Mouse (Mus musculus): ENCODE data around the gene Synpr. TPM values are rescaled to one million over a fixed set of nuclear protein-coding genes. Genes with fewer than 3 reads are reported as not detected.

Synpr gene
- polyA plus RNA-seq, 1 experiment from 2014 or later = 7.7 TPM

GRCm38 (mm10) chr14:13554631-13555030 is 270.1 kb downstream of the Synpr start:
- Histone ChIP-seq H3K27me3 (ENCODE audit: control insufficient read depth, insufficient read depth, low read length) (no peaks in the 10 kb centered on the region), H3K9ac (ENCODE audit: low read length) (no peak overlapping the region), H3K4me2 (no peak overlapping the region), H3K27ac (ENCODE audit: low read depth, low read length) (no peak overlapping the region), H3K4me3 (ENCODE audit: low read depth, low read length) (no peak overlapping the region), H3K9me3 (ENCODE audit: control insufficient read depth, low read length) (no peaks in the 10 kb centered on the region), H3K36me3 (ENCODE audit: control insufficient read depth, insufficient read depth, low read length) (no peaks in the 10 kb centered on the region), H3K4me1 (ENCODE audit: control insufficient read depth, insufficient read depth, low read length) (no peaks in the 10 kb centered on the region)
- 90% methylated on average over 4 of the region's 4 CpGs for WGBS
- ATAC-seq (ENCODE audit: low FRiP score) (no peak), DNase-seq (ENCODE audit: low spot score, missing footprints) (no peak)

- DNase-seq (ENCODE audit: low spot score, missing footprints) = no peak
- no peak for ATAC-seq (ENCODE audit: low FRiP score)
- Histone ChIP-seq H3K9ac (ENCODE audit: low read length) (no peak overlapping the region), H3K27me3 (ENCODE audit: control insufficient read depth, insufficient read depth, low read length) (no peaks in the 10 kb centered on the region), H3K4me3 (ENCODE audit: low read depth, low read length) (no peak overlapping the region), H3K4me1 (ENCODE audit: control insufficient read depth, insufficient read depth, low read length) (no peaks in the 10 kb centered on the region), H3K36me3 (ENCODE audit: control insufficient read depth, insufficient read depth, low read length) (no peaks in the 10 kb centered on the region), H3K27ac (ENCODE audit: low read depth, low read length) (no peak overlapping the region), H3K4me2 (no peak overlapping the region), H3K9me3 (ENCODE audit: control insufficient read depth, low read length) (no peaks in the 10 kb centered on the region)
- WGBS = 95% methylated on average over 2 of the region's 2 CpGs
Observed at GRCm38 (mm10) chr14:13558117-13558516, 273.5 kb downstream of the Synpr start.

- no peak for DNase-seq (ENCODE audit: low spot score, missing footprints)
- no peak overlapping the region for H3K4me2 ChIP-seq
- no peaks in the 10 kb centered on the region for H3K36me3 ChIP-seq (ENCODE audit: control insufficient read depth, insufficient read depth, low read length)
- no peaks in the 10 kb centered on the region for H3K27me3 ChIP-seq (ENCODE audit: control insufficient read depth, insufficient read depth, low read length)
- no peak overlapping the region for H3K27ac ChIP-seq (ENCODE audit: low read depth, low read length)
- no peak overlapping the region for H3K4me3 ChIP-seq (ENCODE audit: low read depth, low read length)
- H3K9me3 ChIP-seq (ENCODE audit: control insufficient read depth, low read length) = no peaks in the 10 kb centered on the region
- no peaks in the 10 kb centered on the region for H3K4me1 ChIP-seq (ENCODE audit: control insufficient read depth, insufficient read depth, low read length)
- WGBS = 83% methylated on average over 1 of the region's 1 CpGs
- no peak for ATAC-seq (ENCODE audit: low FRiP score)
- H3K9ac ChIP-seq (ENCODE audit: low read length) = no peak overlapping the region
Observed at GRCm38 (mm10) chr14:13567250-13567649, 282.7 kb downstream of the Synpr start.

GRCm38 (mm10) chr14:13567996-13568395 is 283.4 kb downstream of the Synpr start:
- no peaks in the 10 kb centered on the region for H3K27me3 ChIP-seq (ENCODE audit: control insufficient read depth, insufficient read depth, low read length)
- H3K4me1 ChIP-seq (ENCODE audit: control insufficient read depth, insufficient read depth, low read length) = no peaks in the 10 kb centered on the region
- H3K36me3 ChIP-seq (ENCODE audit: control insufficient read depth, insufficient read depth, low read length) = no peaks in the 10 kb centered on the region
- no peak overlapping the region for H3K4me3 ChIP-seq (ENCODE audit: low read depth, low read length)
- no peak overlapping the region for H3K4me2 ChIP-seq
- no peak overlapping the region for H3K27ac ChIP-seq (ENCODE audit: low read depth, low read length)
- no peaks in the 10 kb centered on the region for H3K9me3 ChIP-seq (ENCODE audit: control insufficient read depth, low read length)
- ATAC-seq (ENCODE audit: low FRiP score) (no peak), DNase-seq (ENCODE audit: low spot score, missing footprints) (no peak)
- 81% methylated on average over 2 of the region's 2 CpGs for WGBS
- no peak overlapping the region for H3K9ac ChIP-seq (ENCODE audit: low read length)

GRCm38 (mm10) chr14:13571941-13572340 is 287.4 kb downstream of the Synpr start:
- H3K27me3 ChIP-seq (ENCODE audit: control insufficient read depth, insufficient read depth, low read length) = no peaks in the 10 kb centered on the region
- no peaks in the 10 kb centered on the region for H3K36me3 ChIP-seq (ENCODE audit: control insufficient read depth, insufficient read depth, low read length)
- H3K4me3 ChIP-seq (ENCODE audit: low read depth, low read length) = no peak overlapping the region
- H3K4me2 ChIP-seq = no peak overlapping the region
- no peaks in the 10 kb centered on the region for H3K4me1 ChIP-seq (ENCODE audit: control insufficient read depth, insufficient read depth, low read length)
- no peaks in the 10 kb centered on the region for H3K9me3 ChIP-seq (ENCODE audit: control insufficient read depth, low read length)
- DNase-seq (ENCODE audit: low spot score, missing footprints) (no peak), ATAC-seq (ENCODE audit: low FRiP score) (no peak)
- no peak overlapping the region for H3K9ac ChIP-seq (ENCODE audit: low read length)
- no peak overlapping the region for H3K27ac ChIP-seq (ENCODE audit: low read depth, low read length)

GRCm38 (mm10) chr14:13572530-13572929 is 287.9 kb downstream of the Synpr start:
- 40% methylated on average over 1 of the region's 1 CpGs for WGBS
- ATAC-seq (ENCODE audit: low FRiP score) (no peak), DNase-seq (ENCODE audit: low spot score, missing footprints) (no peak)
- H3K9ac ChIP-seq (ENCODE audit: low read length) = no peak overlapping the region
- no peak overlapping the region for H3K27ac ChIP-seq (ENCODE audit: low read depth, low read length)
- no peaks in the 10 kb centered on the region for H3K36me3 ChIP-seq (ENCODE audit: control insufficient read depth, insufficient read depth, low read length)
- H3K4me2 ChIP-seq = no peak overlapping the region
- no peak overlapping the region for H3K4me3 ChIP-seq (ENCODE audit: low read depth, low read length)
- H3K9me3 ChIP-seq (ENCODE audit: control insufficient read depth, low read length) = no peaks in the 10 kb centered on the region
- no peaks in the 10 kb centered on the region for H3K4me1 ChIP-seq (ENCODE audit: control insufficient read depth, insufficient read depth, low read length)
- H3K27me3 ChIP-seq (ENCODE audit: control insufficient read depth, insufficient read depth, low read length) = no peaks in the 10 kb centered on the region

- Histone ChIP-seq H3K4me1 (ENCODE audit: control insufficient read depth, insufficient read depth, low read length) (no peaks in the 10 kb centered on the region), H3K9me3 (ENCODE audit: control insufficient read depth, low read length) (no peaks in the 10 kb centered on the region), H3K27ac (ENCODE audit: low read depth, low read length) (no peak overlapping the region), H3K4me2 (no peak overlapping the region), H3K27me3 (ENCODE audit: control insufficient read depth, insufficient read depth, low read length) (no peaks in the 10 kb centered on the region), H3K9ac (ENCODE audit: low read length) (no peak overlapping the region), H3K4me3 (ENCODE audit: low read depth, low read length) (no peak overlapping the region), H3K36me3 (ENCODE audit: control insufficient read depth, insufficient read depth, low read length) (no peaks in the 10 kb centered on the region)
- 87% methylated on average over 2 of the region's 2 CpGs for WGBS
- DNase-seq (ENCODE audit: low spot score, missing footprints) (no peak), ATAC-seq (ENCODE audit: low FRiP score) (no peak)
Observed at GRCm38 (mm10) chr14:13578101-13578500, 293.5 kb downstream of the Synpr start.

- H3K27ac ChIP-seq (ENCODE audit: low read depth, low read length) = no peak overlapping the region
- no peaks in the 10 kb centered on the region for H3K9me3 ChIP-seq (ENCODE audit: control insufficient read depth, low read length)
- H3K9ac ChIP-seq (ENCODE audit: low read length) = no peak overlapping the region
- H3K4me3 ChIP-seq (ENCODE audit: low read depth, low read length) = no peak overlapping the region
- WGBS = 79% methylated on average over 1 of the region's 1 CpGs
- ATAC-seq (ENCODE audit: low FRiP score) (no peak), DNase-seq (ENCODE audit: low spot score, missing footprints) (no peak)
- H3K36me3 ChIP-seq (ENCODE audit: control insufficient read depth, insufficient read depth, low read length) = no peaks in the 10 kb centered on the region
- H3K27me3 ChIP-seq (ENCODE audit: control insufficient read depth, insufficient read depth, low read length) = no peaks in the 10 kb centered on the region
- H3K4me2 ChIP-seq = no peak overlapping the region
- H3K4me1 ChIP-seq (ENCODE audit: control insufficient read depth, insufficient read depth, low read length) = no peaks in the 10 kb centered on the region
Observed at GRCm38 (mm10) chr14:13578744-13579143, 294.2 kb downstream of the Synpr start.

GRCm38 (mm10) chr14:13593321-13593940 is 308.9 kb downstream of the Synpr start:
- Histone ChIP-seq H3K4me3 (ENCODE audit: low read depth, low read length) (no peak overlapping the region), H3K9ac (ENCODE audit: low read length) (no peak overlapping the region), H3K27ac (ENCODE audit: low read depth, low read length) (no peak overlapping the region), H3K36me3 (ENCODE audit: control insufficient read depth, insufficient read depth, low read length) (no peaks in the 10 kb centered on the region), H3K4me1 (ENCODE audit: control insufficient read depth, insufficient read depth, low read length) (no peaks in the 10 kb centered on the region), H3K4me2 (no peak overlapping the region), H3K9me3 (ENCODE audit: control insufficient read depth, low read length) (no peaks in the 10 kb centered on the region), H3K27me3 (ENCODE audit: control insufficient read depth, insufficient read depth, low read length) (no peaks in the 10 kb centered on the region)
- ATAC-seq (ENCODE audit: low FRiP score) (no peak), DNase-seq (ENCODE audit: low spot score, missing footprints) (no peak)
- 97% methylated on average over 2 of the region's 2 CpGs for WGBS

Measured in midbrain, embryonic 11.5 days (tissue).